Mouse (Mus musculus) liver, embryonic 14.5 days (tissue): ENCODE data around the gene Nop2. TPM values are rescaled to one million over a fixed set of nuclear protein-coding genes. Genes with fewer than 3 reads are reported as not detected.
"Not testable (repeated sequence)": the region's sequence is repeated elsewhere in the genome, so short reads cannot be mapped to it uniquely, and the experiment has no call there.

Experiments
- ATAC-seq: fragments of 200-750 bp; cut with Nextera tagmentation; 2 replicates; pipeline ENCODE4 v1.8.0; 2017; ENCODE audit warnings: moderate number of reproducible peaks, mild to moderate bottlenecking, moderate library complexity; ENCODE audit not compliant: insufficient read depth
- DNase-seq, 3 experiments: peaks; one replicate each; pipeline ENCODE4 v3.0.0-alpha.2; 2012 to 2013; ENCODE audit warnings: low read depth in 3 of 3, low spot score in 3 of 3
- H3K27ac ChIP-seq: fragments of 300-500 bp; sonication (generic); 2 replicates; pipeline ENCODE4 v1.5.1; 2014; ENCODE audit warnings: moderate library complexity, mild to moderate bottlenecking, control low read depth, inconsistent platforms
- H3K27me3 ChIP-seq: fragments of 300-500 bp; sonication (generic); 2 replicates; pipeline ENCODE4 v1.6.1; 2014; ENCODE audit warnings: mild to moderate bottlenecking, low read length, moderate library complexity; ENCODE audit not compliant: control insufficient read depth, insufficient read depth
- H3K36me3 ChIP-seq: fragments of 300-500 bp; sonication (generic); replicated peaks from 2 replicates; pipeline ENCODE4 v1.6.1; 2014; ENCODE audit warnings: low read depth; ENCODE audit not compliant: control insufficient read depth, insufficient read depth
- H3K4me1 ChIP-seq, 2 experiments: fragments of 200-500 bp in 1 of 2; fragments of 300-500 bp in 1 of 2; sonication (generic) in 1 of 2; replicated peaks; 2 replicates each; pipeline ENCODE4 v1.6.1; 2012 to 2014; ENCODE audit warnings: antibody characterized with exemption in 1 of 2, inconsistent platforms in 1 of 2, low read length in 1 of 2; ENCODE audit not compliant: control insufficient read depth in 2 of 2, insufficient read depth in 2 of 2
- H3K4me2 ChIP-seq: fragments of 300-500 bp; sonication (generic); 2 replicates; pipeline ENCODE4 v1.6.1; 2014; ENCODE audit warnings: low read depth, mild to moderate bottlenecking, control low read depth, moderate library complexity
- H3K4me3 ChIP-seq, 2 experiments: fragments of 200-500 bp in 1 of 2; fragments of 300-500 bp in 1 of 2; sonication (generic) in 1 of 2; 2 replicates each; pipeline ENCODE4 v1.5.1; 2012 to 2014; ENCODE audit warnings: low read depth in 2 of 2, low read length in 2 of 2, mild to moderate bottlenecking in 2 of 2, control low read depth in 1 of 2, inconsistent platforms in 1 of 2, moderate library complexity in 1 of 2; ENCODE audit not compliant: insufficient read depth in 1 of 2
- H3K9ac ChIP-seq: fragments of 300-500 bp; sonication (generic); replicated peaks from 2 replicates; pipeline ENCODE4 v1.6.1; 2014; ENCODE audit warnings: mild to moderate bottlenecking, control low read depth, moderate library complexity
- H3K9me3 ChIP-seq: fragments of 300-500 bp; sonication (generic); 2 replicates; pipeline ENCODE4 v1.6.1; 2016; ENCODE audit warnings: low read length, mixed read lengths; ENCODE audit not compliant: control insufficient read depth
- CTCF ChIP-seq: IDR thresholded peaks from 2 replicates; pipeline ENCODE4 v1.5.1; 2016; ENCODE audit warnings: antibody characterized with exemption, low read depth, control low read depth
- EP300 ChIP-seq: IDR thresholded peaks from 2 replicates; pipeline ENCODE4 v1.6.1; 2016; ENCODE audit warnings: antibody characterized with exemption, low read depth
- WGBS: fragments of 180-500 bp; shearing (Covaris S2); extraction: QIAGEN DNeasy Blood & Tissue Kit; methylation state at CpG from one replicate; pipeline ENCODE4 v1.1.7; 2014; ENCODE audit not compliant: insufficient replicate concordance; 5-methylcytosine and 5-hydroxymethylcytosine counted together
- polyA plus RNA-seq, 2 experiments: library from polyadenylated mRNA; depleted of rRNA in 1 of 2; stranded (reverse) in 1 of 2; unstranded in 1 of 2; fragments of >200 nt; fragmentation: Nextera tagmentation in 1 of 2; extraction: Ambion mirVana in 1 of 2; gene quantifications; 2 replicates each; pipeline versions ENCODE4 v1.2.1 to v1.2.3; 2012 to 2014

Nop2 gene
- polyA plus RNA-seq, 2 experiments, result 24.5 to 33.1 TPM

DNA sequence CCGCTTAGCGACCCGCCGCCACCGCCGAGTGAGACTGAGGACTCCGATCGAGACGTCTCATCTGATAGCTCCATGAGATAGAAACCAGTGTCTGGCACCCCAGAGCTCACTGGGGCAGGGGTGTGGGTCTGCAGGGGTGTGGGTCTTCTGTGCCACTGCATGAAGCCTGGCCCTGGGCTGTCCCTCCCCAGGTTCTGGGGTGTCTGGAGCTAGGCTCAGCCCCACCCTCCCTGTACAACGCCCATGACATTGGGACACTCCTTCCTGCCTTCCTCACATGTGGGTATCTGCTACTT lies 28.8 kb downstream of the Nop2 start:
- Histone ChIP-seq H3K9me3 (no peaks in the 10 kb centered on the region), H3K9ac (no peak overlapping the region), H3K4me3 (no peak overlapping the region), H3K4me2 (peak overlapping the region; percentile 28), H3K27ac (no peak overlapping the region), H3K36me3 (peaks cover 12% of the 10 kb centered on the region), H3K27me3 (no peaks in the 10 kb centered on the region), H3K4me1 (peaks cover 7 to 26% of the 10 kb centered on the region in 2 experiments)
- ATAC-seq (no peak), DNase-seq (no peak)
- 38% methylated on average over 10 of the region's 10 CpGs for WGBS
- TF ChIP-seq CTCF (no peak), EP300 (no peak)

DNA sequence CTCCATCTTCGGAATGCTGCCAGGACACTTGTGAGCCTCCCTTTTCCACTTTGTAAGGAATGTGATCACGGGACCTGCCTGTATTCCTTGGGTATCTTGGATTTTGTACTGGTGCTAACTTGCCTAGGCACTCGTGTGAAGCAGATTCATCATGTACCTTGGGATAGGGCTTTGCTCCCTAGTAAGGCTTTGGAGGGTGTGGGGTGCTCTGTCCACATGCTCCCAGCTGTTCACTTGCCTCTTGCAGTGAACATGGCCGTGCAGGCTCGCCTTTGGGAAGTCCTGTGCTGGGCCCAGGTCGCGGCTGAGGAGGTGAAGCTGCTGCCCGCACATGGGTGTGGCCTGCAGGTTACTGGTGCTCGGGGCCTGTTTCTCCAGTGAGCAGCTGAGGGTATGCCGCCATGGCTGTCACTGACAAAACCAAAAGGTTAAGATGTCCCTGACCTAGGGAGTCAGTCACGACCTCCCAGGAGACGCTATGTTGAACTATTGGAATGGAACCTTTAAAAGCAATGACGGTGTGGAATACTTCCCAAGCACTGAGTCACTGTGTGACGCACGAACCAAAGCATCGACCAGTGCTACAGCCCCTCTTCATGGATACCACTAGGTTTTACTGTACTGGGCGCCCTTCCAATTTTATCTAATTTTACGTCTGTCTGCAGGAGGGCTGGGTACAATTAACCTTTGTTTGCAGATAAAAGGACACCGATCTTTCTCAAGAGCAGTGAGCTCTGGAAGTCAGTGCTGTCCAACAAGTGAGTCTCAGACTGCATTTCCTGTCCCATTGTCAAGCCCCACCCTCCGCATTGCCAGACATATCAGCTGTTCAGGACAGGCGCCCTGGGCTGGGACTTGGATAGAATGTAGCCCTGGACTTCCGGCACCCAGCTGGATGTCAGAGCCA lies 29.4 kb downstream of the Nop2 start:
- Histone ChIP-seq H3K27ac (peak overlapping the region; percentile 20; the same call in 1 of the 2 replicates), H3K27me3 (no peaks in the 10 kb centered on the region), H3K4me3 (no peak overlapping the region), H3K9me3 (no peaks in the 10 kb centered on the region), H3K4me2 (peak overlapping the region; percentile 28), H3K9ac (no peak overlapping the region), H3K4me1 (peaks cover 7 to 26% of the 10 kb centered on the region in 2 experiments), H3K36me3 (peaks cover 12% of the 10 kb centered on the region)
- WGBS, result 21% methylated on average over 22 of the region's 22 CpGs
- no peak for DNase-seq
- no peak for ATAC-seq
- TF ChIP-seq CTCF (no peak), EP300 (no peak)

DNA sequence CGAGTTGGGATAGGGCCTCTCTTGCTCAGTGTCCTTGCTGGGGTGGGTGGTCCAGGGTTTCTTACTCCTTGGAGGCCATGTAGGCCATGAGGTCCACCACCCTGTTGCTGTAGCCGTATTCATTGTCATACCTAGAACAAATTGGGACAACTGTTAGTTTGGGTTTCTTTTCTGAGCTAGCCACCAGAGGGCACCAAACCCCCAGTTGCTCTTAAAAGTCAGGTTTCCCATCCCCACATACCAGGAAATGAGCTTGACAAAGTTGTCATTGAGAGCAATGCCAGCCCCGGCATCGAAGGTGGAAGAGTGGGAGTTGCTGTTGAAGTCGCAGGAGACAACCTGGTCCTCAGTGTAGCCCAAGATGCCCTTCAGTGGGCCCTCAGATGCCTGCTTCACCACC lies 30.3 kb downstream of the Nop2 start:
- not testable (repeated sequence) for H3K27ac ChIP-seq, H3K4me3 ChIP-seq

DNA sequence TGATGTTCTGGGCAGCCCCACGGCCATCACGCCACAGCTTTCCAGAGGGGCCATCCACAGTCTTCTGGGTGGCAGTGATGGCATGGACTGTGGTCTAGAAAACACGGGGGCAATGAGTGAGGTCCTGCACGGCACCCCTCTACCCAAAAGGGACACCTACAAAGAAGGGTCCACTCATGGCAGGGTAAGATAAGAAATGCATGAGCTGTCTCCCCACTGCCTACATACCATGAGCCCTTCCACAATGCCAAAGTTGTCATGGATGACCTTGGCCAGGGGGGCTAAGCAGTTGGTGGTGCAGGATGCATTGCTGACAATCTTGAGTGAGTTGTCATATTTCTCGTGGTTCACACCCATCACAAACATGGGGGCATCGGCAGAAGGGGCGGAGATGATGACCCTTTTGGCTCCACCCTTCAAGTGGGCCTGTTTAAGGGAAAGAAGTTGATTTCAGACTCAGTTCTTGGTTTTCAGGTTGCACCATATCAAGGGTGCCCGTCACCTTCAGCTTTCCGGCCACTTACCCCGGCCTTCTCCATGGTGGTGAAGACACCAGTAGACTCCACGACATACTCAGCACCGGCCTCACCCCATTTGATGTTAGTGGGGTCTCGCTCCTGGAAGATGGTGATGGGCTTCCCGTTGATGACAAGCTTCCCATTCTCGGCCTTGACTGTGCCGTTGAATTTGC lies 31.1 kb downstream of the Nop2 start:
- not testable (repeated sequence) for DNase-seq, ATAC-seq, H3K27me3 ChIP-seq, H3K4me2 ChIP-seq, H3K4me3 ChIP-seq, H3K9me3 ChIP-seq, H3K27ac ChIP-seq, H3K9ac ChIP-seq
- Histone ChIP-seq H3K4me1 (peaks cover 22 to 38% of the 10 kb centered on the region in 2 experiments), H3K36me3 (peaks cover 19% of the 10 kb centered on the region)
- 62% methylated on average over 9 of the region's 16 CpGs for WGBS

More for the DNA sequence above, 30.3 kb downstream of the Nop2 start:
- Histone ChIP-seq H3K36me3 (peaks cover 12% of the 10 kb centered on the region), H3K4me1 (peaks cover 14 to 31% of the 10 kb centered on the region in 2 experiments)
- not testable (repeated sequence) for H3K9me3 ChIP-seq, DNase-seq, H3K4me2 ChIP-seq, ATAC-seq, H3K9ac ChIP-seq, H3K27me3 ChIP-seq
- 8% methylated on average over 3 of the region's 5 CpGs for WGBS
- peak; percentile 70 for TF ChIP-seq CTCF
